Mouse (Mus musculus) lung, postnatal 0 days (tissue): ENCODE results near the gene Gtf2h4.

Experiments
- CTCF ChIP-seq: IDR thresholded peaks from 2 replicates; pipeline ENCODE4 v1.5.1; 2016; ENCODE audit warnings: antibody characterized with exemption, mild to moderate bottlenecking
- EP300 ChIP-seq: IDR thresholded peaks from 2 replicates; pipeline ENCODE4 v1.6.1; 2016; ENCODE audit warnings: antibody characterized with exemption, mild to moderate bottlenecking, control low read depth

- TF ChIP-seq CTCF (no peak), EP300 (no peak)
Measured at GRCm38 (mm10) chr17:35703751-35704271, 30.3 kb upstream of the Gtf2h4 start.
